Mouse (Mus musculus) cerebellum, adult 11 months (tissue): Measurements from ENCODE around the gene Znrd1as.
"Not testable (repeated sequence)": the region's sequence is repeated elsewhere in the genome, so short reads cannot be mapped to it uniquely, and the experiment has no call there.

ENCODE experiments used
- DNase-seq: peaks from one replicate; pipeline ENCODE4 v3.0.0; 2022

Znrd1as gene

DNA sequence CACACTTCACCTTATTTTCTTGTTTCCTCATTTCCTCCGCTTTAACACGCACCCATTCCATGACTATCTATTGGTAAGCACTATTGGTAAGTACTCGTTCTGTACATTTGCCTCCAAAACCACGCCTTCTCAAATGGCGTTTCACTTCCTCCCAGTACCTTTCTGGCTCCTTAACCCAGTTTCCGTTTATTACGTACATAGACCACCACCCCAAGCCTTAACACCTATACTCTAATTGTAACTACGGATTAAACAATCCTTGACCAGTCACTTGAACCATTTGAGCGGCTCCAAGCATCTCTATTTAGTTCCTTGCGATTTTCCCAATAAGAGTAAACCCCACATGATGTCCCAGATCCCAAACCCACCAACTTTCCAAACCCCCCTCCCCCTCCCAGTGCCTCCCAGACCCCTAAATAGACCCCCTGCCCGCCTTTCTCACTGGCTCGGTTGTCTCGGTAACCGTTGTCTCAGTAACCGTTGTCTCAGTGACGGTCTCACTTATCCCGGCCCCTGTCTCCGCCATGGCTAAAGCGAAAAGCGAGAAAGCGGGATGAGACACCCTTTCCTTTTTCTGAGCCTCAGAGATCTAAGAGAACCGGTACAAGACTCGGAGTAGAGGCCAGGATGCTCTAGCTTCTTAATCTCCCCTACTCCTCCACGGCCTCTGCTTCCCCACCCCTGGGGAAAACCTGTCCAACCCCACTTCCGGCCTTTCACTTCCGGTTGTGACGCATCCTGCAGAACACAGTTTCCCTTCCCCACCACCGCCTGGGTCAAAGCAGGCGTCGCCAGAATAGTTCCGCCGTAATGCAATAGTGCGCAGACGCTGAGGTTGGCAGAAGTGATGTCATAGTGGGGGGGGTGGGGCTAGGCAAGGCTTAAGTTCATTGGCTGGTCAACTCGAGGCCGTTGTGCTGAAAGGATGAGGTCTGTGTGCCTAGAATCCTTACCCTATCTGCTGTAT is 7.1 kb upstream of the Znrd1as start, which contains the start of gene Ppp1r11:
Ppp1r11 (minus strand) TSS at position 761 of the 967 bp plus-strand sequence.
- peak; percentile 96 for DNase-seq

DNA sequence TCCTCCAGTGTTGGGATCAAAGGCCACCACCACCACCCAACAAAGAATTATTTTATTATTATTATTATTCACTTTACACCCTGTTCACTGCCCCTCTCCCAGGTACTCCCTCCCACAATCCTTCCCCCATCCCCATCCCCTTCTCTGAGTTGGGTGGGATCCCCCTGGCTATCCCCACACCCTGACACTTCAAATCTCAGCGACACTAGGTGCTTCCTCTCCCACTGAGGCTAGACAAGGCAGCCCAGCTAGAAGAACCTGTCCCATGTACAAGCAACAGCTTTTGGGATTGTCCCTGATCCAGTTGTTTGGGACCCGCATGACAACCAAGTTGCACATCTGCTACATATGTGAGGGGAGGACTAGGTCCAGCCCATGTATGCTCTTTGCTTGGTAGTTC is 5.8 kb upstream of the Znrd1as start:
- no peak for DNase-seq

DNA sequence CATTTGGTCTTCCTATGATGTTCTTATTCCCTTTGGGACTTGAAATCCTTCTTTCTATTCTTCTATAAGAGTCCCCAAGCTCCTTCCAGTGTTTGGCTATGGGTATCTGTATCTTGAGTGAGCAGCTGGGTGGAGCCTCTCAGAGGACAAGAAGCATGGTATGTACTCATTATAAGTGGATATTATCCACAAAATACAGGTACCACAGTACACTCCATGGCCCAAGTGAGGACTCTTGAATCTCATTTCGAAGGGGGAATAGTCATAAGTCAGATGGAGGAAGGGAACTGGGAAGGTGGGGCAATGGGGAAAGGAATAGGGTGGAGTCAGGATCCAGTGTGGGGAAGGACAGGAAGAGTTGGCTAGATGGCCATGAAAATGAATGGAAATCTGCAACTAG is 5.3 kb upstream of the Znrd1as start:
- DNase-seq: no peak

DNA sequence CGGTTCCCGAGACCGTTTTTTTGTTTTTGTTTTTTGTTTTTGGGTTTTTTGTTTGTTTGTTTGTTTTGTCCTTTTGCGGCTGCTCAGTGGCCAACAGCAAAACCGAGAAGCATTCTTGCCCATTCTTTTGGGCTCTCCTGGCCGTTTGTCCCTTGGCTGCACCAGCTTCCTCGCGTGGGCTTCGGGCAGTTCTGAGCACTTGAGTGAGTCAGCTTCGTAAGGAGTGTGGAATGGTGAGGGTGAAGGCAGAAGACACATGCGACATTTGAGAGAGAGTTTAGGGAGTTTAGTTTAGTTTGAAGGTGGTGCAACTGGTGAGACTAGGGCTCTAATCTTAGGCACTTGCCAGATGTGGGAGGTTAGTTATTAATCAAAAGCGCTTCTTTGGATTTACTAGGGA is 492 bp downstream of the Znrd1as start:
- DNase-seq: no peak

DNA sequence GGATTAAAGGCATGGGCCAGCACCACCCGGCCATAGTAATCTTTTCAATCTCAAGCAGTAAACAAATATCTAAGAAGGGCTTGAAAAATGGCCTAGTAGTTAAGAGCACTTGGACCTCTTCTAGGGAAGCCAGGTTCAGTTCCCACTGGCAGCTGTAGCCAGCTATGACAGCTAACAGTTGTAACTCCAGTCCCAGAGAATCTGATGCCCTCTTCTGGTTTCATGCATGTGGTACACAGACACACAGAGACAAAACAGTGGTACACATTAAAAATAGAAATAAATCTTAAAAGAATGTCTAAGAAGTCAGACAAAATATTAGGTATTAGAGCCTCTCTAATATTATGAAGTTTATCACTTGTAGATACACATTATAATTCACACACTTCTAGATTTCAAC is 2.7 kb downstream of the Znrd1as start:
- DNase-seq: no peak

DNA sequence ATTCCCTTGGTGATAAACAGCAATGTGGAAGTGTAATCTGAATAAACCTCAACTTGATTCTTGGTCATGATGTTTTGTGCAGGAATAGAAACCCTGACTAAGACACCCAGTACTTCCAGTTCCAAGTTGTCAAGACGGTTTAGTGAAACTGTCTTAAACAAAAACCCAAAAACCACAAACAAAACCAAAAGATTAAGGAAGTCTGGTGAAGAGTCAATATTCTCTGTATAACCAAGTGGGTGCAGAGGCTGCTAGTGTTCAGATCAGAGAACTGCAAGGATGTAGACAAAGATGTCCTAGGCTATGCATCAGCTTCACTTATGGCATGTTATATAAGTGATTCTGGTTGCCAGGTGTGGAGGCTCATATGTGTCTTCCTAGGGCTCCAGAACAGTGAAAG is 8.5 kb downstream of the Znrd1as start:
- no peak for DNase-seq

DNA sequence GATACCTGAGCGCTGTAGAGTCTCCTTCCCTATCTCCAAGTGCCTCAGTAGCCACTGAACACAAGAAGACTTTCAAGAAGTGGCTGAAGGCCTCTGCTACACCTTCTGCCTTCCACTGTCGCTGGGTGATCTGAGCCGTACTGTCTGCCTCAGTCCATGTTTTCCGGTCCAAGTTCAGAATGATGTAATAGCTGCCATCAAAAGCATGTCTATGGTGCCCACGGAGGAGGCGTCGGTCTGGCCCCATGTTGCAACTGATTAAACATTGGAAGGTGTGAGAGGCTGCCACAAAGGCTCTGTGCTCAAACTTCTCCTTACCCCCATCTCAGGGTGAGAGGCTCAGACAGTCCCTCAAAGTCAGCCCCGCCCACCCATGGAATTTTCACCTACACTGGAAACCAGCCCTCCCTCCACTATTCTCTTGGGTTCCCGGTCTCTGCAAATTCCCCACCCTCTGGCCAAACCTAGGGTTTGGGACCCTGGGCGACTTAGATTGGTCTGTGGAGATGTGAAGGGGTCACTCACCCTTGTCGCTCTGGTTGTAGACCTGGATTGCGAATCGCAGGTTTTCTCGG is 12.0 kb downstream of the Znrd1as start:
- DNase-seq: no peak

DNA sequence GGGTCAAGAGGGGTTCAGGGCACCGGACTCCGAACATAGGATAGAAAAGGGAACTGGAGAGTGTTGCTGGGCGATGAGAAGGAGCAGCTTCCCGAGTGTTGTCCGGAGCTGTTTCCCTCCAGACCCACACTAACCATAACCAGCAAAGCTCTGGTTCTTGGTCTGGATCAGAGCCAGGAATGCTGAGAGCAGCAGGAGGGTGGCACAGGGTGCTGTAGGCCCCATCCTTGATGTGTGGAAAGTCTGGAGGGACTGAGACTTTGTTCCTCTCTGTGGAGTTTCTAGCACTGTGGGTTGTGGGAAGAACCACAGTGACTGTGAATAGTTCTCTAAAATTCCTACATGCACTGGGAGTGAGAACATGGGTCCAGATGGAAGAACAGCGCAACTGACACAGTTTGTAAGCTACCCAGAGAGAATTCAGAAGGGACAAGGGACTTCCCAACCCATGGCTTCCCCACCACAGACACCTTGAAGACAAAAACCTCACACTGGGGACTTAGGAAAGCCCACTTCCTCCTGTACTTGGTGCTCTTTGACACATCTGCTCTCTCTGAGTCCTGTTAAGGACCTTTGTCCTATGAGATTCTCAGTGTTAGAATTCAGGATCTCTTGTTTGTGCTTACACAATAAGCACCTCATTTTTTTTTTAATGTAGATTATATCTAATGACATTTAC is 12.9 kb downstream of the Znrd1as start:
- no peak for DNase-seq

DNA sequence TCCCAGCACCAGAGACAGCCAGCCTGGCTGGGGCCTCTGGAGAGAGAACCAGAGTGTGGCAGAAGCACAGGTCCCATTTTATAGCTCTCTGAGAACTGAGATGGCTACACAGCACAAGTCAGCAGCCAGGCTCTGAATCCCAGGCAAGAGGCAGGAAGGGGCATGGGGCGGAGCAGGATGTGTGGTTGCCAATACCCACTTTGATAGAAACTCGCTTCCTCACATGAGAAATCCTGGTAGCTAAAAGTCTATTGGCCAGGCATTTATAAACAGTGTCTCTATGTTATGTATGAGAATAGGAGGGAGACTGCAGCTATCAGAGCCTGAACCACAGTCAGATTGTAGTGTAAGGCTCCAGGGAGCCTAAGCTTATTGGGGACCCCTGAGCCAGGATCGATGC is 14.4 kb downstream of the Znrd1as start:
- DNase-seq: no peak

DNA sequence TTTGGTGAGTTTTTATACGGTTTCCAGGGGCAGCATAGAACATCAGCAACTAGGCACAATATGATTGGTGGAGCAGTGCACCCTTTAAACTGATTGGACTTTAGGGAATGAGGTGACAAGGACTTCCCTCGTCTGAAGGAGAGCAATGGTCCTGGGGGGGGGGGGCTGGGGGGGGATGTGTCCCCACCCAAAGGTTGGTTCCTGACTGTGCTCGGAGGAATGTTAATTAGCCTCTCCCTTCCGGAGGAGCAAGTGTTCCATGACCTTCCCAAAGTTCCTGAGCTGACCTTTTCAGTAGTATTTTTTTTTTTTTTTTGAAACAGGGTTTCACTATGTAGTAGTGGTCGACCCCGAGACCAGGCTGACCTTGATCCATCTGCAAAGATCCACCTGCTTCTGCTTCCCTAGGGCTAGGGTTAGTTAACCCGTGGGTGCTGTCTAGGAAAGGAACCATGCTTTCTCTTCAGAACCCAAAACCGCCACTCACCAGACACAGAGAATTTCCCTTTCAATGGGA is 14.9 kb downstream of the Znrd1as start:
- DNase-seq: no peak

DNA sequence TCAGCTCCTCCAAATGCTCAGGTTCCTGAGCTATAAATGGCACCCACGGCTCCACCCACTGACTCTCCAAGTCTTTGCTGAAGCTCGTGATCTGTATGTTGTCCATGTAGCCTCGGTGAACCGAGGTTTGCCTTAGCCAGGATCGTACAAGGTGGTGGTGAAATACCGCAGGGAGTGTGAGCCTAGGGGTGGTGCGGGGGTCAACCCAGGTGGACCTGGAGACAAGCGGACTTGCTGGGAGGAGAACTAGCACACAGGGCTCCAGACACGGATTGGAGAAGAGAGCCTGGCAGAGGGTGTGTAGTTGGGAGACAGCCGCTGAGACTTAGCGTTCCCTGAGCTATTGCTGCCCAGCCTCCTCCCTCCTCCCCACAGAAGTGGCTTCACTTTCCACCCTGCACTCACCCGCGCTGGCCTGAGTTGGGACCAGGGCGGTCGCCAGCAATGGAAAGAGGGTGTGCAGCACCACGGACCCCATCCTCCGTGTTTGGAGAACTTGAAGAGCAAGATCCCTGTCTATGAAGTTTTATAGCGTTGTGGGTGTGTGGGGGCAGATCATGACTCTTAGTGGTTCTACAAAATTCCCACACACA is 22.9 kb downstream of the Znrd1as start, which contains the start of gene 2410137M14Rik:
2410137M14Rik (minus strand) TSS at position 17 of the 593 bp plus-strand sequence.
- DNase-seq: no peak

DNA sequence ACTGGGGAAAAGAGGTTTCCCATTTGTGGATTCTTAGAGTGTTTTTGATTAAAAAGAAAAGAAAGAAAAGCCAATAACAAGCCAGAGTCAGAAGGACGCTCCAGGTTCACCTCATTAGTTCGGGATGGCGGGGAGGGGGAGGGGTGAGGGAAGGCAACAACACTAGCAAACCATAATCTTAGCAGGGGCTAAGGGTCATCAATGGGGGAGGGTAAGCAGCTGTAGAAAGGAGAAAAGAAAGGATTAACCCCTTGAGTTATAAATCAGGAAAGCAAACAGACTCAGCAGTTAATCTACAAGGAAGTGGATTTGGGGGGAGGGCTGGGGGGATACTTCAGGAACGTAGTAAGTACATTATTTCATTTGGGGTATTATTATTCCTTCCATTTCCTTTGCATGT is 23.5 kb downstream of the Znrd1as start:
- DNase-seq: no peak

DNA sequence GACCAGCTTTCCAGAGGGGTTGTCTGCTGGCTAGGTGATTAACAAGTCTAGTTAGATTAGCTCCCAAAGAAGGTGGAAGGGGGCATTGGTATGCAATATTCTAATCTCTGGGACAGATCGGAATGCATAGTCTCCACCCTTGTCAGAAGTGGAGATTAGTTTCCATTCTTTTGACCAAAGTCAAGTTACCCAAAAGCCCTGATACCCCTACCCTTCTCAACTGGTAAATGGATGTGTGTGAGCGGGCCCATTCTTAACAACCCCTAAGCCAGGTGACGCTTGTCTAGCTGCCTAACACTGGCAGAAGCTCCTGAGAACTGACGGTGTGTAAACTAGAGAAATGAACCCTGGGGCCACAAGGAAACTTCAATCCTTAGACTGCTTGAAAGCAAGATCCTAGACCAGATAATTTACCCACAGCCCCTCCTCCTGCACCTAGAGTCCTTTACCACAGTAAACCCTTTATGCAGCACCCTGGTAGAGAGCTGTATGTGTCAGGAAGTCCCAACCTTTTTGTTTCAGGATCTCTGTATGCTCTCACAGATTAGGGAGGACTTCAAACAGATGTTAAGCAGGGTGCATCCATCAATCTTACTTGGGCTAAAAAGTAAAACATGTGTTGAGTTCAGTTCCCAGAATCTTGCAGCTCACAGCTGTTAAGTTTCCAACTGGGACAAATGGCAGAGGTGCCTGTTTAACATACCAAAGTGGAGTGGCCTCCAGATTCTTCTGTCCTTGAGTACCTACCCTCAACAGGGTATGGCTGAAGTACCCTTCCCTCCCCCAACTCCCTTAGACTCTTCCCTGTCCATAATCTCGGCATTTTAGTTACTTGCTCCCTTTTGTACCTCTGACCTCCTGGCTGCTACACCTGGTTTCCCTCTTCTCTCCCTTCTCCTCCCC is 24.1 kb downstream of the Znrd1as start:
- no peak for DNase-seq

DNA sequence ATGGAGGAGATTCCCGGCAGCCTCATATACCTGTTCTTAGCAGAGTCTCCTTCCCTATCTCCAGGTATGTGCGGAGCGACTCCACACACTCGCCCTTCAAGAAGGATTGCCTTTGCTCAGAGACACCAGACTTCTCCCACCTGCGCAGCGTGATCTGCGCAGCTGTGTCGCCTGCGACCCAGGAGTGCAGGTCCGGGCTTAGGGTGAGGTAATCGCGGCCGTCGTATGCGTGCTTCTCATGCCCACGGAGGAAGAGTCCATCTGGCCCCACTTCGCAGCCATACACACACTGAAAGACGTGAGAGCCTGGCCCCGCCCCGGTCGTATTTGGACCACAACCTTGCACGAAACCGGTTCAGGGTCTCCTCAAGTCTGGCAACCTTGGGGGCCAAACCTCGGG is 30.1 kb downstream of the Znrd1as start:
- no peak for DNase-seq

DNA sequence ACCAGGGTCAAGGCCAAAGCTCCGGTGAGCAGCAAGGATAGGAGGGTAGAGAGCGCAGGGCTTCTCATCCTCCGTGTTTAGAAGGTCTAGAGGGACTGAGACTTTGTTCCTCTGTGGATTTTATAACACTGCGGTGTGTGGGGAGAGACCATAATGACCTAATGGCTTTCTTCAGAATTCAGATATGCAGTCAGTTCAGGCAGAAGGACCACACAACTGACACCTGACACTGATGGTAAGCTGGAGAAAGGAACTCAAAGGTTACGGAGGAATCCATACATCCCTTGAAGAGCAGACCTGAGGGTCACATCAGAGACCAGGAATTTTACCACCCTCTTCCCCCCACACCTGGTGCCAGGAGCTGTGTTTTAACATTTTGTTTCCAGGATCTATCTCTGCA is 31.0 kb downstream of the Znrd1as start, which contains the start of gene H2-M5:
H2-M5 (minus strand) TSS at position 101 of the 400 bp plus-strand sequence.
- DNase-seq: no peak

DNA sequence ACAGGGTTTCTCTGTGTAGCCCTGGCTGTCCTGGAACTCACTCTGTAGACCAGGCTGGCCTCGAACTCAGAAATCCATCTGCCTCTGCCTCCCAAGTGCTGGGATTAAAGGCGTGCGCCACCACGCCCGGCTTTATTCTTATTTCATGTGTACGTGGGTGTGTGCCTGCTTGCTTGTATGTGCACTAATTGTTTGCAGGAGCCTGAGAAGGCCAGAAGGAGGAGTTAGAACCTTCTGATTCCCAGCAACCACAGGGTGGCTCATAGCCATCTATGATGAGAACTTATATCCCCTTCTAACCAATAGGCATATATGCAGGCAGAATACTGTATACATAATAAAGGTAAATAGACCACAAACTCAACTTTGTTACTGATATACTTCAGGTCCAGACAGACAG is 32.2 kb downstream of the Znrd1as start:
- DNase-seq: not testable (repeated sequence)

DNA sequence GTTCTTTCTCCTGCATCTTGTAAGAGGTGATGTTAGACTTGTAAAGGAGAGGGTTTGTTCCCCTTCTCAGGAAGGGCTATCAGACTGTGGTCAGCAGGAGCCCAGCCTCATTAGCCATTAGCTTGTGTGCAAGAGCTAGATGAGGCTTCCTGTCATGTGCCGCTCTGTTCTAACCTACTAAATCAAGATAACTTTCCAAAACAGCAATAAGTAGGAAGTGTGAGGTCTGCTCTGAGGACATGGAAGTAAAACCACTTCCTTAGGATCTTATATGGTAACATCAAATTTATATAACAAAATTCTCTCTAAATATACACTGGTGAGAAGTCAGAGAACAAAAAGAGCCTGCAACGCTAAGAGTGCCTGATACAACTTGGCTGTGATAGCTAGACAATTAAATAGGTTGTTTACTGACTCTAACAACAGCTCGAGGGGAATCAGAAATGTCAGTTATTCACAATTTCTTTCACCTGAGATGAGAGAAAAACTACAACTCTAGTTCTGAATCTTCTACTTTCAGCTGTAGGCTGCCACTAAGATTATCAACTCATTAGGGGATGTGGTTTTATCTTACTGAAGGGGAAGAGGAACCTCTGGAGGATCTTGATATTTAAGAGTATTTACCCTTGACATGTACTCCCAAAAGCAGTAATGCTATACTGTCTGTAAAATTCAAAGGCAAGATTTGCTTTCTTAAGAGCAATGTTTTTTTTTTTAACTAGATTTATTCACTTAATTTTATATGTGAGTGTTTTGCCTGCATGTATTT is 34.1 kb downstream of the Znrd1as start:
- no peak for DNase-seq

DNA sequence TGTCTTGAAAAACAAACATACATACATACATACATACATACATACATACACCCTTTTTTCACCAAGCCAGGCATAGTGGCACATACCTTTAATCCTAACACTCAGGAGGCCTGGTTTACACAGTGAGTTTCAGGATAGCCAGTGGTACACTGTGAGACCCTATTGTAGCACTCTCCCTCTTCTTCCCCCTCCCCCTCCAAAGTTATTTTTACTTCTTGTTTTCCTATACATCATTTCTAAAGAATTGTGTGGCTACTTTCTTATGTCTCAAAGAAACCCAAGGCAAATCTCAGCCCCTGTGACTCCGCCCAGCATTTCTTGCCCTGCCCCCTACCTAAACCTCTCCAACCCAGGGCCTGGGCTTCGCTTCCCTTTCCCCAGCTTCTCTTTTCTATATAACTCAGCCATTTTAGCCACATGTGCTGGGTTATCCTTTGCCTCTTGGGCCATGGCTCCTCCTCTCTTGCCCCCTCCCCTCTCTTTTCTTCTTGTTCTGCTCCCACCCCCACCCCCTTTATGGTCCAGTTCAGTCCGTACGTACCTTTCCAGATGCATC is 35.5 kb downstream of the Znrd1as start:
- no peak for DNase-seq

DNA sequence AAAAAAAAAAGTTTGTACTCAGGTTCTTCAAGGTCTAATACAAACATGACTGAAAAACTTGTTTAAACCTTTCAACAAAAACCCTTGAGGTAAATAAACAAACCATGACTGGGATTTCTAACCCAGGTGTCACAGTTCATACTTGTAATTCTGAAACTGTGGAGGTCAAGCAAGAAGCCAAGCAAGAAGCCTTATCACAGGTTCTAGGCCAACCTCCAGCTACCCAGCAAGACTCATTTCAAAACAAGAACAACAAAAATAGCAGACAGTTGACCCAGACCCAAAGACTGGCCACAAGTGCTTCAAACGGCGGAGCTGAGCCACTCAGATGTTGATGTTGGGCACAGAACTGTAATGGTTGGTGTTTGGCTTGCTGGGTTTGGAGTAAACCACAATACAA is 36.1 kb downstream of the Znrd1as start:
- no peak for DNase-seq

DNA sequence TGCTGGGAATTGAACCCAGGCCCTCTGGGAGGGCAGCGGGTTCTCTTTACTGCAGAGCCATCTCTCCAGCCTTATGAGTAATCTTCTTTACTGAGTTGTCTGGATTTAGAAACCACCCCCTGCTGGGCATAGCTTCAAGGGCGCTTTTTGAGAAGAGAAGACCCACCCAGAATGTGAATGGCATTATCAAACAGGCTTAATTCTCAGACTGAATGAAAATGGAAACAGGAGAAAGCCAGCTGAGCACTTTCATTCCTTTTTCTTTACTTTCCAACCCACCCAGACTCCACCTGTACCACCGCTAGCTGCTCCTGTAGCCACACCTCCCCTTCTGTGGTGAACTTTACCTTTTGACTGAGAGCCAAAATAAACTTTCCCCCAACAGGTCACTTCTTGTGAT is 37.1 kb downstream of the Znrd1as start:
- DNase-seq: no peak
